In genomic region chr10:56468993-56469712, GRCm38 (mm10) we compare ENCODE assay signal across 9 mouse cellular contexts.
DNase-seq lines count a peak whose midpoint lies in the region; ATAC-seq and TF ChIP-seq lines count a peak whose summit lies in the region.
"Had no signal": no experiment of that assay in that cellular context is flagged by ENCODE, and none has a peak within 500 bp of the region (broad histone marks: within the 10 kb centered on the region; RNA-seq: fewer than 3 reads in every experiment).

No protein-coding gene starts in this region.

- no peaks in the 10 kb centered on the region for H3K36me3 ChIP-seq in midbrain, embryonic 10.5 days
- H3K36me3 ChIP-seq in midbrain, embryonic 13.5 days: no peaks in the 10 kb centered on the region
- no peaks in the 10 kb centered on the region for H3K36me3 ChIP-seq in heart, embryonic 11.5 days (ENCODE audit: control insufficient read depth, insufficient read depth, low read length)
- H3K36me3 ChIP-seq in kidney, postnatal 0 days (ENCODE audit: insufficient read depth, low read length): no peaks in the 10 kb centered on the region
- no peaks in the 10 kb centered on the region for H3K36me3 ChIP-seq in neural tube, embryonic 11.5 days (ENCODE audit: control insufficient read depth, insufficient read depth, low read length)

- no peak for TF ChIP-seq CTCF in kidney, postnatal 0 days (IDR thresholded peaks at IDR 0.05; ENCODE audit: low read depth)

- H3K27me3 ChIP-seq in midbrain, embryonic 10.5 days (ENCODE audit: low read depth, poor library complexity, severe bottlenecking): no peaks in the 10 kb centered on the region
- no peaks in the 10 kb centered on the region for H3K27me3 ChIP-seq in midbrain, embryonic 13.5 days
- H3K27me3 ChIP-seq in heart, embryonic 11.5 days (ENCODE audit: control insufficient read depth, insufficient read depth, low read length): no peaks in the 10 kb centered on the region
- H3K27me3 ChIP-seq in kidney, postnatal 0 days (ENCODE audit: insufficient read depth, low read length): no peaks in the 10 kb centered on the region
- H3K27me3 ChIP-seq in neural tube, embryonic 11.5 days (ENCODE audit: control insufficient read depth, insufficient read depth, low read length): no peaks in the 10 kb centered on the region
- H3K27me3 ChIP-seq: megakaryocyte, embryonic 14.5 days had no signal

- DNase-seq in midbrain, embryonic 10.5 days (ENCODE audit: low spot score): peak; percentile 53
- peak; percentile 68 for DNase-seq in embryo, embryonic 10.5 days (ENCODE audit: low spot score)
- DNase-seq in kidney, postnatal 0 days (ENCODE audit: low spot score): peak; percentile 85
- DNase-seq in neural tube, embryonic 11.5 days (ENCODE audit: low spot score): peak; percentile 32
- no peak for DNase-seq in B cell, adult 2 months
- DNase-seq in layer of hippocampus, postnatal 25 days (ENCODE audit: extremely low spot score in 1 of 2, low spot score in 1 of 2): no peak

- ATAC-seq in midbrain, embryonic 13.5 days: no peak
- no peak for ATAC-seq in heart, embryonic 11.5 days (replicated peaks; ENCODE audit: insufficient number of reproducible peaks, low FRiP score, low TSS enrichment)
- ATAC-seq in kidney, postnatal 0 days (replicated peaks; ENCODE audit: low FRiP score, low read depth): no peak
- ATAC-seq in neural tube, embryonic 11.5 days (ENCODE audit: insufficient read depth, low FRiP score, low TSS enrichment): no peak

- WGBS in midbrain, embryonic 10.5 days: 54% methylated on average over 15 of the region's 15 CpGs
- 60% methylated on average over 15 of the region's 15 CpGs for WGBS in midbrain, embryonic 13.5 days
- 33% methylated on average over 15 of the region's 15 CpGs for WGBS in heart, embryonic 11.5 days (ENCODE audit: insufficient replicate concordance)
- 8% methylated on average over 15 of the region's 15 CpGs for WGBS in kidney, postnatal 0 days
- 55% methylated on average over 15 of the region's 15 CpGs for WGBS in neural tube, embryonic 11.5 days

- H3K4me1 ChIP-seq in midbrain, embryonic 10.5 days: no peaks in the 10 kb centered on the region
- H3K4me1 ChIP-seq in midbrain, embryonic 13.5 days (replicated peaks): no peaks in the 10 kb centered on the region
- no peaks in the 10 kb centered on the region for H3K4me1 ChIP-seq in heart, embryonic 11.5 days (ENCODE audit: control insufficient read depth, insufficient read depth, low read length)
- H3K4me1 ChIP-seq in kidney, postnatal 0 days (replicated peaks; ENCODE audit: insufficient read depth, low read length): peaks cover 7% of the 10 kb centered on the region
- no peaks in the 10 kb centered on the region for H3K4me1 ChIP-seq in neural tube, embryonic 11.5 days (ENCODE audit: control insufficient read depth, insufficient read depth, low read length)
- H3K4me1 ChIP-seq: megakaryocyte, embryonic 14.5 days had no signal

- no peak overlapping the region for H3K4me2 ChIP-seq in midbrain, embryonic 13.5 days (replicated peaks)
- peak overlapping the region; percentile 54 for H3K4me2 ChIP-seq in heart, embryonic 11.5 days
- peak overlapping the region; percentile 59 for H3K4me2 ChIP-seq in kidney, postnatal 0 days (ENCODE audit: low read length)
- 0 out of 2 replicates have a peak overlapping the region, but pooled peaks have one; percentile 7 for H3K4me2 ChIP-seq in neural tube, embryonic 11.5 days (ENCODE audit: low read depth)

- H3K4me3 ChIP-seq in midbrain, embryonic 10.5 days: no peak overlapping the region
- H3K4me3 ChIP-seq in midbrain, embryonic 13.5 days (replicated peaks): no peak overlapping the region
- peak overlapping the region; percentile 16; the same call in 1 of the 2 replicates for H3K4me3 ChIP-seq in heart, embryonic 11.5 days (ENCODE audit: low read depth, low read length)
- peak overlapping the region; percentile 30 for H3K4me3 ChIP-seq in kidney, postnatal 0 days (replicated peaks; ENCODE audit: low read depth, low read length)
- no peak overlapping the region for H3K4me3 ChIP-seq in neural tube, embryonic 11.5 days (ENCODE audit: low read depth, low read length)
- H3K4me3 ChIP-seq: megakaryocyte, embryonic 14.5 days had no signal

- H3K27ac ChIP-seq in midbrain, embryonic 10.5 days (replicated peaks): peak overlapping the region; percentile 4; the same call in 1 of the 2 replicates
- no peak overlapping the region for H3K27ac ChIP-seq in midbrain, embryonic 13.5 days
- peak overlapping the region; percentile 15; the same call in 1 of the 2 replicates for H3K27ac ChIP-seq in heart, embryonic 11.5 days (ENCODE audit: low read depth, low read length)
- peak overlapping the region; percentile 39; the same call in 1 of the 2 replicates for H3K27ac ChIP-seq in kidney, postnatal 0 days
- 0 out of 2 replicates have a peak overlapping the region, but pooled peaks have one; percentile 34 for H3K27ac ChIP-seq in neural tube, embryonic 11.5 days (ENCODE audit: low read depth, low read length)

- no peaks in the 10 kb centered on the region for H3K9me3 ChIP-seq in midbrain, embryonic 10.5 days (replicated peaks)
- no peaks in the 10 kb centered on the region for H3K9me3 ChIP-seq in midbrain, embryonic 13.5 days
- no peaks in the 10 kb centered on the region for H3K9me3 ChIP-seq in heart, embryonic 11.5 days (replicated peaks; ENCODE audit: control insufficient read depth, low read length)
- H3K9me3 ChIP-seq in kidney, postnatal 0 days (replicated peaks; ENCODE audit: low read length): no peaks in the 10 kb centered on the region
- no peaks in the 10 kb centered on the region for H3K9me3 ChIP-seq in neural tube, embryonic 11.5 days (ENCODE audit: control insufficient read depth, low read length)

- no peak overlapping the region for H3K9ac ChIP-seq in midbrain, embryonic 13.5 days (replicated peaks)
- peak overlapping the region; percentile 46; the same call in 1 of the 2 replicates for H3K9ac ChIP-seq in heart, embryonic 11.5 days (ENCODE audit: low read depth, low read length)
- H3K9ac ChIP-seq in kidney, postnatal 0 days (ENCODE audit: low read depth, low read length): peak overlapping the region; percentile 40; the same call in 1 of the 2 replicates
- no peak overlapping the region for H3K9ac ChIP-seq in neural tube, embryonic 11.5 days (ENCODE audit: low read length)

Comparison
In these comparisons a context has a peak if more than half of its experiments do, and no peak if none do; other contexts are left out.
1. DNase-seq: peak in midbrain, embryonic 10.5 days (single experiment), embryo, embryonic 10.5 days (single experiment), kidney, postnatal 0 days (single experiment) and neural tube, embryonic 11.5 days (single experiment); none in B cell, adult 2 months (0 of 2) and layer of hippocampus, postnatal 25 days (0 of 2).
2. H3K4me3 ChIP-seq: peak in heart, embryonic 11.5 days (single experiment) and kidney, postnatal 0 days (single experiment); none in midbrain, embryonic 10.5 days (single experiment), midbrain, embryonic 13.5 days (single experiment) and neural tube, embryonic 11.5 days (single experiment).
3. H3K9ac ChIP-seq: peak in heart, embryonic 11.5 days (single experiment) and kidney, postnatal 0 days (single experiment); none in midbrain, embryonic 13.5 days (single experiment) and neural tube, embryonic 11.5 days (single experiment).